Mouse (Mus musculus) adipose tissue, adult 10 weeks (tissue): ENCODE data around the gene Gm13762. TPM values are rescaled to one million over a fixed set of nuclear protein-coding genes. Genes with fewer than 3 reads are reported as not detected.

Experiments
- polyA plus RNA-seq: library from polyadenylated mRNA; stranded (reverse); fragments of 350-450 nt; fragmentation: Illumina TruSeq; extraction: RNeasy Lipid Tissue Mini Kit (QIAGEN cat#74804); gene quantifications from one replicate; pipeline ENCODE4 v1.2.3, GENCODE M21; 2014; ENCODE audit warnings: low read depth, low replicate concordance

The Gm13762 gene
- not detected for polyA plus RNA-seq

GRCm38 (mm10) chr2:88980181-88980580 lies at the start of gene Gm13762:
Gene Gm13762 (minus strand): TSS chr2:88980281.

GRCm38 (mm10) chr2:89018240-89018639 lies 38.2 kb upstream of the Gm13762 start, which contains the start of gene Olfr1216:
Gene Olfr1216 (minus strand): TSS chr2:89018340.

GRCm38 (mm10) chr2:89006873-89007272 lies 26.8 kb upstream of the Gm13762 start, which contains the start of gene Olfr1215:
Gene Olfr1215 (minus strand): TSS chr2:89006973.

DNA sequence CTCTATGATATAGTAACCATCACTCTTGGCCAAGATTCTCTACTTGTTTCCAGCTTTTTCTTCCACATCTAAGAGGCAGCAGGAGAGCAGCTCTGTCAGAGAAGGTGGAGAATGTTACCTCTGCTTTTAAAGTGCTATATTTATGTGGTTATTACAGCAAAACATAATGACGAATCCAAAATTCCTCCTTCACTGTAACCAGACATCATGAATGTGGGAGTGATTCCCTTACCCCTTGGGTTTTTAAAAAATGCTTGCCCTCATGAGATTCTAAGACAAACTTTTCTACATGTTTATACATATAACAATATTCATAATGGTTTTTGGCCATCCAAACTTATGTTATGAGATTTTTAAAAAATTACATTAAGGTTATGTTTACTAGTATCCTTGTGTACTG lies 12.5 kb upstream of the Gm13762 start, which contains the start of gene Olfr1214:
Gene Olfr1214 (minus strand): TSS at position 101 of the 400 bp plus-strand sequence.

GRCm38 (mm10) chr2:88953669-88954068 lies 26.4 kb downstream of the Gm13762 start, which contains the start of gene Olfr1212:
Gene Olfr1212 (plus strand): TSS chr2:88953969.

GRCm38 (mm10) chr2:88938011-88938410 lies 42.1 kb downstream of the Gm13762 start, which contains the start of gene Olfr1211:
Gene Olfr1211 (minus strand): TSS chr2:88938111.

Other genes starting within 250 kb of the Gm13762 start
- not detected for gene Olfr1197, start 247.9 kb downstream of the Gm13762 start, polyA plus RNA-seq
- not detected for gene Olfr1198, start 228.9 kb downstream of the Gm13762 start, polyA plus RNA-seq
- gene Olfr1199, start 219.8 kb downstream of the Gm13762 start, polyA plus RNA-seq = not detected
- not detected for gene Olfr1200, start 209.8 kb downstream of the Gm13762 start, polyA plus RNA-seq
- gene Olfr1201, start 187.2 kb downstream of the Gm13762 start, polyA plus RNA-seq = not detected
- not detected for gene Olfr1202, start 165.8 kb downstream of the Gm13762 start, polyA plus RNA-seq
- not detected for gene Olfr1205, start 150.5 kb downstream of the Gm13762 start, polyA plus RNA-seq
- gene Olfr1204, start 131.0 kb downstream of the Gm13762 start, polyA plus RNA-seq = not detected
- gene Olfr1206, start 117.0 kb downstream of the Gm13762 start, polyA plus RNA-seq = not detected
- gene Olfr1208, start 78.0 kb downstream of the Gm13762 start, polyA plus RNA-seq = not detected
- gene Olfr1209, start 65.1 kb downstream of the Gm13762 start, polyA plus RNA-seq = not detected
- not detected for gene Olfr1211, start 42.2 kb downstream of the Gm13762 start, polyA plus RNA-seq
- gene Olfr1212, start 26.3 kb downstream of the Gm13762 start, polyA plus RNA-seq = not detected
- gene Olfr1214, start 12.4 kb upstream of the Gm13762 start, polyA plus RNA-seq = not detected
- gene Olfr1215, start 26.7 kb upstream of the Gm13762 start, polyA plus RNA-seq = not detected
- gene Olfr1216, start 38.1 kb upstream of the Gm13762 start, polyA plus RNA-seq = not detected
- not detected for gene Olfr1217, start 51.8 kb upstream of the Gm13762 start, polyA plus RNA-seq
- not detected for gene Olfr1218, start 80.9 kb upstream of the Gm13762 start, polyA plus RNA-seq
- not detected for gene Olfr1219, start 103.2 kb upstream of the Gm13762 start, polyA plus RNA-seq
- gene Olfr1220, start 126.6 kb upstream of the Gm13762 start, polyA plus RNA-seq = not detected
- gene Olfr1221, start 137.0 kb upstream of the Gm13762 start, polyA plus RNA-seq = not detected
- gene Olfr1222, start 152.8 kb upstream of the Gm13762 start, polyA plus RNA-seq = not detected
- gene Olfr1223, start 171.3 kb upstream of the Gm13762 start, polyA plus RNA-seq = not detected
- gene Olfr1224-ps1, start 183.8 kb upstream of the Gm13762 start, polyA plus RNA-seq = not detected
- not detected for gene Olfr1225, start 194.4 kb upstream of the Gm13762 start, polyA plus RNA-seq
- gene Olfr1226, start 219.8 kb upstream of the Gm13762 start, polyA plus RNA-seq = not detected